Mouse (Mus musculus): ENCODE data around the gene Fkbp8. TPM values are rescaled to one million over a fixed set of nuclear protein-coding genes. Genes with fewer than 3 reads are reported as not detected.
A peak's percentile ranks its signal among the peaks of the same experiment; 100 is the strongest.
"Not testable (repeated sequence)": the region's sequence is repeated elsewhere in the genome, so short reads cannot be mapped to it uniquely, and the experiment has no call there.

The Fkbp8 gene
- polyA plus RNA-seq, 1 experiment from 2014 or later, result 300 TPM

DNA sequence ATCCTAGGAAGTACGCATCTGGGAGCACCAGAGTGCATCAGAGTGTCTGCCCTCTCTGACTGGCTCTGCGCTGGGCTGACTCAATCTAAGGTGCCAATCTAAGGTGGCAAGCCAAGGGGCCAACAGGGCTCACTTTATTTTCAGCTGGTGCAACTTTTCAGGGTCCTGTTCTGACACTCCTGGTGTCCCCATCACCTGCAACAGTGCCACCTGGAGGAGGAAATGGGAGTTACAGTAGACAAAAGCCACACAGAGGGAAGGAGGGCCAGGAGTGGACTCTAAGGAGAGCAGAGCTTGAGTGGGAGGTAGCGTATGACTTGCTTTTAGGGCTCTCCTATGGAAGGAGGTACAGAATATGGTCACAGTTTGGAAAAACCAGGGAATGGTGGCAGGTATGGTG is 22.7 kb upstream of the Fkbp8 start:
- Histone ChIP-seq H3K27me3 (ENCODE audit: low read depth, poor library complexity, severe bottlenecking) (peaks cover 54% of the 10 kb centered on the region), H3K9me3 (replicated peaks) (no peaks in the 10 kb centered on the region), H3K4me3 (peak overlapping the region; percentile 81), H3K27ac (replicated peaks) (no peak overlapping the region), H3K4me1 (peaks cover 77% of the 10 kb centered on the region), H3K36me3 (peaks cover 40% of the 10 kb centered on the region)
- WGBS, result 76% methylated on average over 3 of the region's 3 CpGs
- DNase-seq (ENCODE audit: low spot score), result peak; percentile 78

DNA sequence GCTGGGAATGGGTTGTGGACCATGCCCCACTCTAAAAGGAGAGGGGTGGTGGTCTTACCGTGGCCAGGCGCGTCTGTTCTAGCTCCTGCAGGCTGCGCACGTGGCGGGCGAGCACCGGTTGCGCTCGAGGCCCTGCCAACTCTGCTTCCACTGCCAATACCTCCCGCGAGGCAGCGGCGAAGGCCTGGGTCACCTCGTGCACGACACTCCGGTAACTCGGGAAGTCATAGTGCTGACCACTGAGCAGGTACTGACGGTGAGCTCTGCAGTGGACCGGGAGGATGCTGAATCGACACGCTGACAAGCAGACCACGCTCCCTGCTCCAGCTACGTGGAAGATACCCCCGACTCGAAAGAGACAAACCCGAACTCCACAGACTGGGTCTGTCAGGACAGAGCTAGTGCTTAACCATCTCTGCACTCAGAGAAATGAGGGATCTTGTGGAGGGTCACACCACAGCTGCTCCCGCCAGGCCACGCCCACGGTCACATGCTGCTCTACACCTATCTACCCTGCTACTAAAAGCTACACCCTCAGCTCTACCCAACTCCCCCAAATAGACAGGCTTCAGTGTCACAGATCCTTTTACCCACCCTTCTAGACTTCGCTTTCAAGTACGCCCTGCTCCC is 21.7 kb upstream of the Fkbp8 start:
- 38% methylated on average over 32 of the region's 32 CpGs for WGBS
- Histone ChIP-seq H3K27me3 (ENCODE audit: low read depth, poor library complexity, severe bottlenecking) (peaks cover 45% of the 10 kb centered on the region), H3K4me3 (peak overlapping the region; percentile 81), H3K27ac (replicated peaks) (peak overlapping the region; percentile 97), H3K36me3 (peaks cover 40% of the 10 kb centered on the region), H3K9me3 (replicated peaks) (no peaks in the 10 kb centered on the region), H3K4me1 (peaks cover 75% of the 10 kb centered on the region)
- DNase-seq (ENCODE audit: low spot score), result no peak

DNA sequence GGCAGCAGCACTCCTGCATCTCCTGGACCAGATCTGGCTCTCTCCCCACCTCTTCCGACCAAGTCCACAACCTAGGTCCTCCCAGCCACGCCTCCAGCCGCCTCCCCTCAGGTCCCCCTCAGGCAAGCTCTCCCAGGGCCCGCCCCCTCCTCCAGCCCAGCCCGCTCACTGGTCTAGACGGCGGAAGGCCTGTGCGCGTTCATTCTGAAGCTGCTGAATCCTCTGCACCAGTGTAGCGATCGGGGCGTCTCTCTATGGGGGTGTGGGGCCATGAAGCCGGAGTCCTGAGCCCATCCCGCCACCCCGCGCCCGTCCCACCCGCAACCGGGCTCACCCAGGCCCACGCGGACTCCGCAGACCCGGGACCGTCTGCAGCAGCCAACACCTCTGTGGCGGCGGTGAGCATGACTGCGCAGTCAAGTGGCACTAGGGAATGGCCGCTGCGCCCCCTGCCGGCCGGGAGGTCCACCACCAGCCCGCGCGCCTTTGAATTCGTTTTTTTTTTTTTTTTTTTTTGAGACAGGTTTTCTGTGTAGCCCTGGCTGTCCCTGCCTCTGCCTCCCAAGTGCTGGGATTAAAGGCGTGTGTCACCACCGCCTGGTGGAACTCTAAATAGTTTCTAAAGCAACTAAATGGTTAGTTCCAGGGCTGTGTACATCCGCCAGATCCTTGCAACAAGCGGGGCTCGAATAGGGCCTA is 21.0 kb upstream of the Fkbp8 start, which contains the start of gene Rex1bd:
Gene Rex1bd, minus strand, starts transcription at position 425 of the 699 bp plus-strand sequence.
- DNase-seq (ENCODE audit: low spot score), result peak; percentile 97
- no peaks in the 10 kb centered on the region for H3K9me3 ChIP-seq (replicated peaks)
- H3K4me3 ChIP-seq, result peak within 1 kb of the TSS; percentile 81
- H3K27me3 ChIP-seq (ENCODE audit: low read depth, poor library complexity, severe bottlenecking), result peaks cover 38% of the 10 kb centered on the region
- peaks cover 78% of the 10 kb centered on the region for H3K4me1 ChIP-seq
- 2% methylated on average over 40 of the region's 40 CpGs for WGBS
- peak within 1 kb of the TSS; percentile 97 for H3K27ac ChIP-seq (replicated peaks)
- H3K36me3 ChIP-seq, result peaks cover 40% of the 10 kb centered on the region

DNA sequence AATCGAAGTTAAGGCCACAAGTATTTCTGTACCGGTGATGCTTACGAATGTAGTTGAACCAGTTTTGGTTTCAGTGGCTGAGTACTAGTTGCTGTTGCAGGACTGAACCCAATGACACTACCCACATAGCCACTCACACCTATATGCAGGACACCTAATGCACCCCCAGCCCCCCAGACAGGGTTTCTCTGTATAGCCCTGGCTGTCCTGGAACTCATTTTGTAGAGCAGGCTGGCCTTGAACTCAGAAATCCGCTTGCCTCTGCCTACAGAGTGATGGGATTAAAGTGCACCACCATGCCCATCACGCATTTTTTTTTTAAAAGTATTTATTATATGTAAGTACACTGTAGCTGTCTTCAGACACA is 20.5 kb upstream of the Fkbp8 start:
- DNase-seq (ENCODE audit: low spot score), result no peak
- Histone ChIP-seq H3K9me3 (replicated peaks) (no peaks in the 10 kb centered on the region), H3K36me3 (peaks cover 45% of the 10 kb centered on the region), H3K27ac (replicated peaks) (peak overlapping the region; percentile 97; the same call in 1 of the 2 replicates), H3K4me3 (peak overlapping the region; percentile 81), H3K27me3 (ENCODE audit: low read depth, poor library complexity, severe bottlenecking) (peaks cover 33% of the 10 kb centered on the region), H3K4me1 (peaks cover 78% of the 10 kb centered on the region)
- WGBS, result 62% methylated on average over 5 of the region's 5 CpGs

DNA sequence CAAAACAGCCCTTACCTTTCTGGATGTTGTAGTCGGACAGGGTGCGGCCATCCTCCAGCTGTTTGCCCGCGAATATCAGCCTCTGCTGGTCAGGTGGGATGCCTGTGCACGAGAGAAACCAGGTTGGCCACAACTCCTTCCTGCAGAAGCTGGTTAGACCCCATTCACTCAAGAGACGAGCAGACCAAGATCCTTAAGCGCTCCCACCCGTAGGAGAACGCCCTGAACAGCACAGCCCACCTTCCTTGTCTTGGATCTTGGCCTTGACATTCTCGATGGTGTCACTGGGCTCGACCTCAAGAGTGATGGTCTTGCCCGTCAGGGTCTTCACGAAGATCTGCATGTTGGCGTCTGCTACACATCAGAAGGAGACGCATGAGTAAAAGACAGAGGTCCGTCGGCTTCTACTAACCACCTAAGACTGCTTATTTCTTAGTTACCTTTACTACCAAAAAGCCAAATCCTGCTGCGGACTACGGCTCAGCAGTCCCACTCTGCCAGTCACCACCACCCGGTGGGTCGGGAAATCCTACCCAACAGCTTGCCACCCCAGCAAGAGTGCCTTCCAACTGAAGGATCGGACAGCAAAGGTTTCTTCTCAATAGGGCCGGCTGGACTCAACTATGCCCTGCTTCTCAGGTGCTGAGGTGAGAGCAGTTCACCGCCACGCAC is 18.1 kb upstream of the Fkbp8 start:
- Histone ChIP-seq H3K9me3 (replicated peaks) (no peaks in the 10 kb centered on the region), H3K27me3 (ENCODE audit: low read depth, poor library complexity, severe bottlenecking) (peaks cover 9% of the 10 kb centered on the region), H3K4me1 (peaks cover 55% of the 10 kb centered on the region), H3K4me3 (peak overlapping the region; percentile 98), H3K36me3 (peaks cover 59% of the 10 kb centered on the region), H3K27ac (replicated peaks) (peak overlapping the region; percentile 96)
- WGBS, result 19% methylated on average over 25 of the region's 25 CpGs
- no peak for DNase-seq (ENCODE audit: low spot score)

DNA sequence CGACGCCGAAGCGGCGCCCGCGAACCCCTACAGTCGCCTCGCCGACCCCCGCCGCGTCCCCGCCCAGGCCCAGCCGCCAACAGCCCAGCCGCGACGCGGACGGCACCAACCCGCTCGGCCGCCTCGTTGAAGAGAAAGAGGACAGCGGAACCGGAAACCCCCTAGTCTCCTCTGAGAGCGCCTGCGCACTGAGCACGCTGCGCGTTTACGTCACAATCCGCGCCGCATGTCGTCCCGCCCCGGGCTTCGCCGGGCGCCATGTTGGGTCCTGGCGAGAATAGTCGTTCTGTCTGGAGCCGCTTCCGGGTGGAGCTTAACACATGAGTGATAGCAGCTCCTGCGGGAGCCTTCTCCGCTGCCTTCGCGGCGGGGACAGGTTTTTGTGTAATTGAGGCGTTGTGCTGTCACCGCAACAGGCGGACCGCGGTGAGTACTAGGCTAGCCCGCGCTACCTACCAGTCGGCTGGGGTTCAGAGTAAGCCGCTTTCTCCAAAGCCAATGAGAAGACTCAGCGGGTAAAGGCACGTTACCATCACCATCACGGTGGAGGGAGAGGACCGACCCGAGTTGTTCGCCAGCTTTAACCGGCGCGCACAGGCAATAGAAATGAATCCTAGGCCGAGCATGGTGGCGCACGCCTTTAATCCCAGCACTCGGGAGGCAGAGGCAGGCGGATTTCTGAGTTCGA is 17.2 kb upstream of the Fkbp8 start, which contains the start of gene Uba52:
Gene Uba52, minus strand, starts transcription at position 574 of the 688 bp plus-strand sequence.
- 1% methylated on average over 74 of the region's 74 CpGs for WGBS
- H3K36me3 ChIP-seq, result peaks cover 61% of the 10 kb centered on the region
- peaks cover 46% of the 10 kb centered on the region for H3K4me1 ChIP-seq
- peak within 1 kb of the TSS; percentile 98 for H3K4me3 ChIP-seq
- peak within 1 kb of the TSS; percentile 96 for H3K27ac ChIP-seq (replicated peaks)
- H3K27me3 ChIP-seq (ENCODE audit: low read depth, poor library complexity, severe bottlenecking), result no peaks in the 10 kb centered on the region
- H3K9me3 ChIP-seq (replicated peaks), result no peaks in the 10 kb centered on the region
- DNase-seq (ENCODE audit: low spot score), result peak; percentile 97

DNA sequence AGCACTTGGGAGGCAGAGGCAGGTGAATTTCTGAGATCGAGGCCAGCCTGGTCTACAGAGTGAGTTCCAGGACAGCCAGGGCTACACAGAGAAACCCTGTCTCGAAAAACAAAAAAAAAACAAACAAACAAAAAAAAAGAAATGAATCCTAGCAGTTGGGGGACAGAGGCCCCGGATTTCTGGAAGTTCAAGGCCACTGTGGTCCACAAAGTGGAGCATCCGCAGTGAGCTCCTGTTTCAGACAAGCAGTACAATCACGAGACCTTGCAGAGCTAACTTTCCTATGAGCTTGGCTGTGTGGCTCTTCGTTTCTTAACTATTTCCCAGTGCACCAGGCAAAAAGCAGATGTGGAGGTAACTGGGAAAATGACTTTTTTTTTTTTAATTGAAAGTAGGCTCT is 16.4 kb upstream of the Fkbp8 start:
- H3K9me3 ChIP-seq (replicated peaks); H3K27me3 ChIP-seq (ENCODE audit: low read depth, poor library complexity, severe bottlenecking); DNase-seq (ENCODE audit: low spot score): not testable (repeated sequence)
- Histone ChIP-seq H3K27ac (replicated peaks) (peak overlapping the region; percentile 96), H3K36me3 (peaks cover 69% of the 10 kb centered on the region), H3K4me3 (peak overlapping the region; percentile 98), H3K4me1 (peaks cover 38% of the 10 kb centered on the region)
- WGBS, result 84% methylated on average over 6 of the region's 6 CpGs

DNA sequence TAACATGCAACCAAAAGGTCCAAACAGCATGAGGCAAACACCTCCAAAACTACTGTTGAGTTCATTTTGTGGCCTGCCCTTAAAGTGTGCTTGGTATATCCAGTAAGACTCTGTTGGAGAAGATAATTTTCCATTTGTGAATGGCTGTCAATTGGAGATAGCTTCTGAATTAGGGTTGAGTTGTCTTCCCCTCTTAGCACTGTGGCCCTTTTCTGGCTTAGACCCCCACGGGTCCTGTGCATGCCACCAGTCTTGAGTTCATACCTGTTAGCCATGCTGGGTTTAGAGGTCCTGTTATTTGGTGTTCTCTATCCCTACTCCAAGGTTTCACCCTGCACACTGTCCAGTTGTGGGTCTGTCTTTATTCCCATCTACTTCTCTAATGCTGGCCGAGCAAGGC is 15.8 kb upstream of the Fkbp8 start:
- Histone ChIP-seq H3K36me3 (peaks cover 75% of the 10 kb centered on the region), H3K4me1 (peaks cover 35% of the 10 kb centered on the region), H3K27me3 (ENCODE audit: low read depth, poor library complexity, severe bottlenecking) (no peaks in the 10 kb centered on the region), H3K27ac (replicated peaks) (no peak overlapping the region), H3K4me3 (peak overlapping the region; percentile 98; the same call in 1 of the 2 replicates), H3K9me3 (replicated peaks) (no peaks in the 10 kb centered on the region)
- WGBS, result 95% methylated on average over 2 of the region's 2 CpGs
- DNase-seq (ENCODE audit: low spot score), result no peak

DNA sequence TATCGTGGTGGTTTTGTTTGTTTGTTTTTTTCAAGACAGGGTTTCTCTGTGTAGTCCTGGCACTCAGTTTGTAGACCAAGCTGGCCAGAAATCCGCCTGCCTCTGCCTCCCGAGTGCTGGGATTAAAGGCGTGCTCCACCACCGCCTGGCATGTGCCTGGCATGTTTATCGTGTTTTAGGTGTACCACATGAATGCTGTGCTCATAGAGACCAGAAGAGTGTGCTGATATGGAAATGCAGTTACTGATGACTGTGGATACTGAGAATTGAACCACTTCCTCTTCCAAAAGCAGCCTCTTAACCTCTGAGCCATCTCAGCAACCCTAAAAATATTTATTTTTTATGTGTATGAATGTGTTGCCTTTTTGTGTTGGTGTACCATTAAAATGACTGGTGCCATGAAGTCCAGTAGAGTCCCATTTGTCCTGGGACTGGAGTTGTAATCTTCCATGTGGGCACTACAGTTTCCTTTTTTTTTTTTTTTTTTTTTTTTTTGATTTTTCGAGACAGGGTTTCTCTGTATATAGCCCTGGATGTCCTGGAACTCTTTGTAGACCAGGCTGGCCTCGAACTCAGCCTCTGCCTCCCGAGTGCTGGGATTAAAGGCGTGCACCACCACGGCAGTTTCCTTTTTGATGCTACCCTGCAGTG is 15.1 kb upstream of the Fkbp8 start:
- Histone ChIP-seq H3K4me1 (peaks cover 30% of the 10 kb centered on the region), H3K9me3 (replicated peaks) (no peaks in the 10 kb centered on the region), H3K27ac (replicated peaks) (no peak overlapping the region), H3K27me3 (ENCODE audit: low read depth, poor library complexity, severe bottlenecking) (no peaks in the 10 kb centered on the region), H3K36me3 (peaks cover 72% of the 10 kb centered on the region), H3K4me3 (0 out of 2 replicates have a peak overlapping the region, but pooled peaks have one; percentile 98)
- DNase-seq (ENCODE audit: low spot score), result no peak
- 93% methylated on average over 11 of the region's 11 CpGs for WGBS

DNA sequence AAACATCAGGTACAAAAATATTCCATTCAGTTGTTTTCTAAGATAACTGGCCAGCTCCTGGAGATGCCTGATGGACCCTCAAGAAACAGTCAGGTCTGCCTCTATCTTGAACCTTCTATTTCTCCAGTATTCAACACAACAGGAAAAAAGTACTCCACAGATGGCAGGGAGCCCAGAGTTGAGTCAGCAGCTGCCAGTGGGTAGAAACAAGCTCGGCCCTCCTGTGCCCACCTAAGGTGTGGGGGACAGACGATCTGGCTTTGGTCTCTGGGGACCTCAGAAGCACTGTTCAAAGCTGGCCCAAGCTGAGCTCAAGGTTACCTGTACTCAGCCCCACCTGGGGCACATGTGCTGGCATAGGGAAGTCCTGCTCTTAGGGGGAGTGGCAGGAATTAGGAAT is 14.1 kb upstream of the Fkbp8 start:
- H3K9me3 ChIP-seq (replicated peaks), result no peaks in the 10 kb centered on the region
- no peak for DNase-seq (ENCODE audit: low spot score)
- 93% methylated on average over 2 of the region's 2 CpGs for WGBS
- no peak overlapping the region for H3K27ac ChIP-seq (replicated peaks)
- no peaks in the 10 kb centered on the region for H3K27me3 ChIP-seq (ENCODE audit: low read depth, poor library complexity, severe bottlenecking)
- H3K4me3 ChIP-seq, result no peak overlapping the region
- H3K4me1 ChIP-seq, result peaks cover 27% of the 10 kb centered on the region
- peaks cover 73% of the 10 kb centered on the region for H3K36me3 ChIP-seq

DNA sequence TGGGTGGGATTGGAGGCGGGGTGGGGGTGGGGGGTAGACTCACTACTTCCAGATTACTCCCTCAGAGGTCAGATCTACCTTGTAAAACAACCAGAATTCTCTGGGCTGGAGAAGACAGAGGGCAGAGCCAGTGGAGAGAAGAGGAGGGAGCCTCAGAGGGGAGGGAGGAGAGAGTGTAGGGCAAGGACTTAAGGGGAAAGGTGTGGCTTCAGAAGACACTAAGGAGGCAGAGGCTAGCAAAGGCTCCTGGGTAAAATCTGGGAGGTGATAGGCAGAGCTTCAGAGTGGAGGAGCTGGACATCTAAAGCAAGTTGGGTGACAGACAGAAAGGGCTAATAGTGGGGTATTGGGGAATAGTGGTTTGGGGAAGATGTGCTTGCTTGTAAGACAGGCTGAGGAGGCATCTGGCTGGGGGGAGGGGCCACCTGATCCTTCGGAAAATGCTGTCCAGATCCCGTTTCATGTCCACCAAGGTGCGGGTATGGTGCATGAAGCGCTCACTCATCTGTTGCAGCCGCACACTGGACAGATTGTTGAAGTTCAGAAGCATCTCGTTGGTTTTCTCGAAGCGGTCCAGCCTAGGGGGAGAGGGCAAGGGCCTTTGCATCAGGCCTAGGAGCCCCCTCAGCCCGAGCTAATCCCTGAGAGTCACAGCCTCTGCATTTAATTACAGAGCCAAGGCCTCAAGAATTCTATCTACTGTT is 9.4 kb upstream of the Fkbp8 start:
- Histone ChIP-seq H3K36me3 (peaks cover 68% of the 10 kb centered on the region), H3K9me3 (replicated peaks) (no peaks in the 10 kb centered on the region), H3K4me1 (peaks cover 17% of the 10 kb centered on the region), H3K4me3 (no peak overlapping the region), H3K27ac (replicated peaks) (no peak overlapping the region), H3K27me3 (ENCODE audit: low read depth, poor library complexity, severe bottlenecking) (no peaks in the 10 kb centered on the region)
- DNase-seq (ENCODE audit: low spot score), result no peak
- WGBS, result 80% methylated on average over 10 of the region's 10 CpGs
